Mouse (Mus musculus): ENCODE data around the gene Cox19. TPM values are rescaled to one million over a fixed set of nuclear protein-coding genes. Genes with fewer than 3 reads are reported as not detected.

Cox19 gene
- total and polyA plus RNA-seq, 3 experiments = 10.0 to 40.8 (median 37.7) TPM

DNA sequence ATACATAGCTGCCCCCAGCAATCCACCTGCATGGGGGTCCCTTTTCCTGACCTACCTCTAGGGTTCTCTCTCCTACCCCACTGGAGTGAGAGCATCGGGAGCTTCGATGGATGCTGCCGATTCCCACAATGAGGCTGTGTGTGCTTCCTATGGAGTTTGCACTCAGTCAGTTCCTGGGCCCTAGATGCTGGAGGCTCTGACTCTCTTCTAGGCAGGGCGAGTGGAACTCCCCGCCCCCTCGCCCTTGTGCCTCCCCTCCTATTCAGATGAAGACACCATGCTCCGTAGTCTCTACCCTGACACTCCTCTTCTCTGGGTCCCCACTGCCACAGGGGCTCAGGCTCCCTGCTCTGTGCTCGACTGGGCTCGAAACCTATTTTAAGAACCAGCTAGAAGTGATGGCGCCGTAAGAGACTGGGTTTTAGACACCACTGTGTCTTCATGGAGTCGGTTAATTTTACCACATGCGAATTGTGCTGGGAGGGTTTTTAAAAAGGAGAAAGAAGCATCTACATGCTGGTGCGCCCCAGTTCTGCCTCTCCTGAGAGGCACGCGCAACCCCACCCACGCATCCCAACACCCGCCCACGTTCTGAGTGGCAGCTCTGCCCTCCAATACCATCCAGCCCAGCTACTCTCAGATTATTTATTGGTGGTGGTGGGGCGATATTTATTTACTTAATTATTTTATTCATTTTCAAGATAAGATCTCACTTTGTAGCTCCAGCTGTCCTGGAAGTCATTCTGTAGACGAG lies 33.3 kb downstream of the Cox19 start:
- no peak for ATAC-seq (ENCODE audit: extremely low read depth, insufficient number of reproducible peaks, low FRiP score, poor library complexity, severe bottlenecking)
- Histone ChIP-seq H3K27me3 (ENCODE audit: insufficient read depth, low read length) (peaks cover 61% of the 10 kb centered on the region), H3K4me1 (ENCODE audit: insufficient read depth, low read depth, low read length) (no peaks in the 10 kb centered on the region; the same call in 1 of the 2 replicates), H3K36me3 (replicated peaks) (no peaks in the 10 kb centered on the region), H3K9me3 (replicated peaks) (no peaks in the 10 kb centered on the region), H3K4me3 (ENCODE audit: low read depth, low read length) (no peak overlapping the region)
- TF ChIP-seq GATA1 (IDR thresholded peaks at IDR 0.05; ENCODE audit: borderline replicate concordance, low read length) (no peak), POLR2AphosphoS5 (IDR thresholded peaks at IDR 0.05; ENCODE audit: insufficient replicate concordance, low read depth, low read length) (no peak), GATA2 (IDR thresholded peaks at IDR 0.05; ENCODE audit: borderline replicate concordance, low read depth, low read length) (no peak), CTCF (IDR thresholded peaks at IDR 0.05; ENCODE audit: low read depth, low read length) (no peak), TAL1 (conservative IDR thresholded peaks at IDR 0.05; ENCODE audit: low read depth, low read length) (no peak)
- DNase-seq (ENCODE audit: low spot score) = no peak

DNA sequence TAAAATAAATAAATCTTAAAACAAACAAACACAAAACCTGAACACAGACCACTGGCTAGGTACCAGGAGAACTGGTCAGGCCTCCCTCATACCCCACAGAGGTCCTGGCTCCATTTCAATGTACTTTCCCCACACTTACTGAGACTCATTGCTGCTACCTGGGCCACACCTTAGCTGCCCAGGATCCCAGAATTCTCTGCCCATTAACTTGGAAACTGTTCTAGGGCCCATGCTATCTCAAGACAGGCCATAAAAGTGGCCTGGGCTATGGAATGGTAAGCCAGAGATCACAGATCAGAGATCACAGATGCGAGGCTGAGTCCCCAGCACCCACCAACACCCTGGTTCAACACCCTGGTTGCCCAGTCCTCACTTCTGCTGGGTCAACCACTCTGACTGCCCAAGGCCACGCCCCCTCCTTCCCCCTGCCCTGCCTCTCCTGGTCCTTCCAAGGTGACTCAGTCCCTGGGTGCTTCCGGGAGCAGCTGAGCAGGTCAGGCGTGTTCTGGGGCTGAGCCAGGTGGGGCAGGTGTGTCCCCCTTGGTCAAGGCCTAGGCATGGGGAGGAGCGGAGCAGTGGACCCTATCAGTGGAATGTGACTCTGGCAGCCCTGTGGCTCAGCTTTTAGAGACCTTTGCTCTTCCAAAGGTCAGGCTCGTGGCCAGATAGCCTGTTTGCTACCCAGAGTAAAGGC lies 34.1 kb downstream of the Cox19 start:
- no peaks in the 10 kb centered on the region; the same call in 1 of the 2 replicates for H3K4me1 ChIP-seq (ENCODE audit: insufficient read depth, low read depth, low read length)
- DNase-seq (ENCODE audit: low spot score) (no peak), ATAC-seq (ENCODE audit: extremely low read depth, insufficient number of reproducible peaks, low FRiP score, poor library complexity, severe bottlenecking) (no peak)
- no peak for TF ChIP-seq GATA2 (IDR thresholded peaks at IDR 0.05; ENCODE audit: borderline replicate concordance, low read depth, low read length)
- TF ChIP-seq TAL1 (conservative IDR thresholded peaks at IDR 0.05; ENCODE audit: low read depth, low read length) = no peak
- TF ChIP-seq CTCF (IDR thresholded peaks at IDR 0.05; ENCODE audit: low read depth, low read length) = no peak
- TF ChIP-seq POLR2AphosphoS5 (IDR thresholded peaks at IDR 0.05; ENCODE audit: insufficient replicate concordance, low read depth, low read length) = no peak
- TF ChIP-seq GATA1 (IDR thresholded peaks at IDR 0.05; ENCODE audit: borderline replicate concordance, low read length) = no peak
- no peak overlapping the region for H3K4me3 ChIP-seq (ENCODE audit: low read depth, low read length)
- no peaks in the 10 kb centered on the region for H3K9me3 ChIP-seq (replicated peaks)
- H3K36me3 ChIP-seq (replicated peaks) = no peaks in the 10 kb centered on the region
- H3K27me3 ChIP-seq (ENCODE audit: insufficient read depth, low read length) = peaks cover 53% of the 10 kb centered on the region

DNA sequence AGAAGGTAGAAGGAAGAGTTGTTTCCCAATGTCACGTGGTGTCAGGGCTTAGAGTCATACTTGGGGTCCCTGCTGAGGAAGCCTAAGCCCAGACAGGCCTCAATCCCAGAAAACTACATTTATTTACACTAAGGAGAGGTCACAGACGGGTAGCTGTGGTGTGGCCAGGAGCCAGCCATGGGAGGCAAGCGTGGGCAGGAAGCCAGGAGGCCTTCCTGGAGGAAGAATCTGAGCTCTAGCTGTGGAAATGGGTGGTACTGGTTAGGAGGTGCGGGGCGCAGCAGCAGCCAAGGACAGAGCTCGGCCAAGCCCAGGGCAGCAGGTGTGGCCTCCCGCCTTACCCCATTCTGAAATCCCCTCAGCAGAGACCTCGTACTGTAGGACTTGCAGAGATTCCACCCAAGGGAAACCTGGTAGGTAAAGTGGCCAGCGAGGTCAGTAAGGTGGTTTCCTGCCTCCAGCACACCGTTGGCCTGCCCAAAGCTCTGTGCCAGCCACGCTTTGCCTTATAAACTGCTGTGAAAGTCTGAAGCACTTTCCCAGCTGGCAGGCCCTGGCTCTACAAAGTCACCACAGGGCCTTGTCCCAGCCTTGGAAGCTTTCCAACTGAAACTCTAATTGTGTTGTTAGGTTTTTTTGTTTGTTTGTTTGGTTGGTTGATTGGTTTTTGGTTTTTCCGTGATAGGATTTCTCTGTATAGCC lies 36.1 kb downstream of the Cox19 start:
- Histone ChIP-seq H3K4me1 (ENCODE audit: insufficient read depth, low read depth, low read length) (no peaks in the 10 kb centered on the region; the same call in 1 of the 2 replicates), H3K4me3 (ENCODE audit: low read depth, low read length) (no peak overlapping the region), H3K36me3 (replicated peaks) (no peaks in the 10 kb centered on the region), H3K27me3 (ENCODE audit: insufficient read depth, low read length) (peaks cover 49% of the 10 kb centered on the region), H3K9me3 (replicated peaks) (no peaks in the 10 kb centered on the region)
- ATAC-seq (ENCODE audit: extremely low read depth, insufficient number of reproducible peaks, low FRiP score, poor library complexity, severe bottlenecking) = no peak
- DNase-seq (ENCODE audit: low spot score) = no peak
- TF ChIP-seq TAL1 (conservative IDR thresholded peaks at IDR 0.05; ENCODE audit: low read depth, low read length) (no peak), GATA1 (IDR thresholded peaks at IDR 0.05; ENCODE audit: borderline replicate concordance, low read length) (no peak), CTCF (IDR thresholded peaks at IDR 0.05; ENCODE audit: low read depth, low read length) (no peak), POLR2AphosphoS5 (IDR thresholded peaks at IDR 0.05; ENCODE audit: insufficient replicate concordance, low read depth, low read length) (no peak), GATA2 (IDR thresholded peaks at IDR 0.05; ENCODE audit: borderline replicate concordance, low read depth, low read length) (no peak)

DNA sequence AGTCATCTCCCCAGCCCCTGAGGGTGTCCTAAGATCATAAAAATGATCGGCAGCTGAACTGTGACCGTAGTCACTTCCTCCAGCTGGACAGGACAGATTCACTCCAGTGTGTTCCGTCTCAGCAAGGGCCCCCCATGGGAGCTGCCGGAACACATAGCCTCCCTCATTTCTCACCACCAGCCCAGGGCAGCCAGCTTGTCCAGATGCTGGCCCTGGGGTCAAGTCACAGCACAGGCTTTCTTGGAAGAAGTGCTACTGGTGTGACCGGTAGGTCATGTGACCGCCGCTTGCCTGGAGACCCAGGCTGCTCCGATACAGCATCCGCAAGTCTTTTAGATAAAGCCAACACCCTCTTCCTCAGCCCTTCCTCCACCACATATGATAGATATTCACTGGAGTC lies 37.7 kb downstream of the Cox19 start:
- Histone ChIP-seq H3K36me3 (replicated peaks) (no peaks in the 10 kb centered on the region), H3K4me3 (ENCODE audit: low read depth, low read length) (no peak overlapping the region), H3K27me3 (ENCODE audit: insufficient read depth, low read length) (peaks cover 42% of the 10 kb centered on the region), H3K4me1 (ENCODE audit: insufficient read depth, low read depth, low read length) (peaks cover 2% of the 10 kb centered on the region), H3K9me3 (replicated peaks) (no peaks in the 10 kb centered on the region)
- no peak for TF ChIP-seq POLR2AphosphoS5 (IDR thresholded peaks at IDR 0.05; ENCODE audit: insufficient replicate concordance, low read depth, low read length)
- TF ChIP-seq CTCF (IDR thresholded peaks at IDR 0.05; ENCODE audit: low read depth, low read length) = no peak
- no peak for TF ChIP-seq GATA2 (IDR thresholded peaks at IDR 0.05; ENCODE audit: borderline replicate concordance, low read depth, low read length)
- no peak for TF ChIP-seq GATA1 (IDR thresholded peaks at IDR 0.05; ENCODE audit: borderline replicate concordance, low read length)
- no peak for TF ChIP-seq TAL1 (conservative IDR thresholded peaks at IDR 0.05; ENCODE audit: low read depth, low read length)
- no peak for ATAC-seq (ENCODE audit: extremely low read depth, insufficient number of reproducible peaks, low FRiP score, poor library complexity, severe bottlenecking)
- DNase-seq (ENCODE audit: low spot score) = no peak

DNA sequence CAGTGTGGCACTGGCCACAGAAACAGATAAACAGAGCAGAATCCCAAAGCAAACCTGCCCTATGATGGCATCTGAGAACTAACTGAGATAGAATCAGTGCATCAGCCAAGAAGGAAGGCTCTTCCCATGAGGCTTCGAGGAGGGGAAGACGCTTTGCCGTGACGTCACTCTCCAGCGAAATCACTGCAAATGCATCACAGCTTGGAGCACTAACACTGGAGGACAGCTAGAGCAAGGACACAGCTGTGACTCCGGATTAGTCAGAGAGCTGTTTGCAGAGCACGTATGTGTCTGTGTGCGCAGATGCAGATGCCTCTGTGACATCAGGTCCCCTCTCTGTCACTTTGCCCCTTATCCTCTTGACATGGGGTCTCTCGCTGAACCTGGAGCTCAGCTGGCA lies 39.4 kb downstream of the Cox19 start:
- DNase-seq (ENCODE audit: low spot score) (no peak), ATAC-seq (ENCODE audit: extremely low read depth, insufficient number of reproducible peaks, low FRiP score, poor library complexity, severe bottlenecking) (no peak)
- no peak overlapping the region for H3K4me3 ChIP-seq (ENCODE audit: low read depth, low read length)
- no peaks in the 10 kb centered on the region for H3K36me3 ChIP-seq (replicated peaks)
- no peak for TF ChIP-seq CTCF (IDR thresholded peaks at IDR 0.05; ENCODE audit: low read depth, low read length)
- TF ChIP-seq GATA2 (IDR thresholded peaks at IDR 0.05; ENCODE audit: borderline replicate concordance, low read depth, low read length) = no peak
- TF ChIP-seq TAL1 (conservative IDR thresholded peaks at IDR 0.05; ENCODE audit: low read depth, low read length) = no peak
- no peak for TF ChIP-seq GATA1 (IDR thresholded peaks at IDR 0.05; ENCODE audit: borderline replicate concordance, low read length)
- TF ChIP-seq POLR2AphosphoS5 (IDR thresholded peaks at IDR 0.05; ENCODE audit: insufficient replicate concordance, low read depth, low read length) = no peak
- H3K4me1 ChIP-seq (ENCODE audit: insufficient read depth, low read depth, low read length) = peaks cover 2% of the 10 kb centered on the region; the same call in 1 of the 2 replicates
- no peaks in the 10 kb centered on the region for H3K9me3 ChIP-seq (replicated peaks)
- H3K27me3 ChIP-seq (ENCODE audit: insufficient read depth, low read length) = peaks cover 28% of the 10 kb centered on the region; the same call in 1 of the 2 replicates

Data from G1E (cell line).